Mouse (Mus musculus) heart, postnatal 0 days (tissue): ENCODE data around the gene Pten. TPM values are rescaled to one million over a fixed set of nuclear protein-coding genes. Genes with fewer than 3 reads are reported as not detected.

Experiments
- ATAC-seq: fragments of 200-750 bp; cut with Nextera tagmentation; 2 replicates; pipeline ENCODE4 v1.8.0; 2017; ENCODE audit warnings: low read depth, moderate number of reproducible peaks, moderate library complexity; ENCODE audit not compliant: insufficient read depth
- DNase-seq: peaks from one replicate; pipeline ENCODE4 v3.0.0-alpha.2; 2016; ENCODE audit warnings: low spot score
- H3K27ac ChIP-seq: fragments of 300-500 bp; sonication (generic); 2 replicates; pipeline ENCODE4 v1.5.1; 2014; ENCODE audit warnings: low read depth, mild to moderate bottlenecking
- H3K27me3 ChIP-seq: fragments of 300-500 bp; sonication (generic); 2 replicates; pipeline ENCODE4 v1.6.1; 2014; ENCODE audit warnings: low read length, mixed read lengths; ENCODE audit not compliant: control insufficient read depth, insufficient read depth
- H3K36me3 ChIP-seq: fragments of 300-500 bp; sonication (generic); replicated peaks from 2 replicates; pipeline ENCODE4 v1.6.1; 2014; ENCODE audit warnings: low read length, mixed read lengths; ENCODE audit not compliant: control insufficient read depth, insufficient read depth
- H3K4me1 ChIP-seq: fragments of 300-500 bp; sonication (generic); 2 replicates; pipeline ENCODE4 v1.6.1; 2014; ENCODE audit warnings: antibody characterized with exemption; ENCODE audit not compliant: control insufficient read depth, insufficient read depth
- H3K4me2 ChIP-seq: fragments of 300-500 bp; sonication (generic); 2 replicates; pipeline ENCODE4 v1.6.1; 2014; ENCODE audit warnings: low read depth, mild to moderate bottlenecking, low read length, moderate library complexity
- H3K4me3 ChIP-seq: fragments of 300-500 bp; sonication (generic); 2 replicates; pipeline ENCODE4 v1.5.1; 2014; ENCODE audit warnings: low read depth, low read length
- H3K9ac ChIP-seq: fragments of 300-500 bp; sonication (generic); replicated peaks from 2 replicates; pipeline ENCODE4 v1.6.1; 2014; ENCODE audit warnings: low read depth, low read length, mixed read lengths
- H3K9me3 ChIP-seq: fragments of 300-500 bp; sonication (generic); replicated peaks from 2 replicates; pipeline ENCODE4 v1.6.1; 2016; ENCODE audit warnings: low read length; ENCODE audit not compliant: control insufficient read depth
- CTCF ChIP-seq: IDR thresholded peaks from 2 replicates; pipeline ENCODE4 v1.5.1; 2016; ENCODE audit warnings: antibody characterized with exemption, control low read depth, low read depth
- EP300 ChIP-seq: IDR thresholded peaks from 2 replicates; pipeline ENCODE4 v1.6.1; 2016; ENCODE audit warnings: antibody characterized with exemption, low read depth
- WGBS: fragments of 180-500 bp; shearing (Covaris S2); extraction: QIAGEN DNeasy Blood & Tissue Kit; methylation state at CpG from one replicate; pipeline ENCODE4 v1.1.7; 2014; 5-methylcytosine and 5-hydroxymethylcytosine counted together
- polyA plus RNA-seq: library from polyadenylated mRNA; unstranded; fragments of >200 nt; fragmentation: Nextera tagmentation; extraction: Ambion mirVana; gene quantifications from 2 replicates; pipeline ENCODE4 v1.2.1, GENCODE M21; 2015
- total RNA-seq: library from RNA; depleted of rRNA; stranded (reverse); fragments of >200 nt; gene quantifications from 2 replicates; pipeline ENCODE4 v1.2.3, GENCODE M21; 2014; ENCODE audit warnings: low replicate concordance

Gene Pten
- total and polyA plus RNA-seq, 2 experiments from 2014 or later: 5.0 to 34.0 TPM

- Histone ChIP-seq H3K4me3 (no peak overlapping the region), H3K4me2 (no peak overlapping the region), H3K4me1 (no peaks in the 10 kb centered on the region), H3K9me3 (no peaks in the 10 kb centered on the region), H3K27me3 (no peaks in the 10 kb centered on the region), H3K27ac (peak overlapping the region; percentile 6; the same call in 1 of the 2 replicates), H3K36me3 (no peaks in the 10 kb centered on the region), H3K9ac (no peak overlapping the region)
- ATAC-seq (no peak), DNase-seq (no peak)
- WGBS: 88% methylated on average over 4 of the region's 4 CpGs
- TF ChIP-seq EP300 (no peak), CTCF (no peak)
Measured at GRCm38 (mm10) chr19:32740641-32741345, 16.5 kb upstream of the Pten start.

GRCm38 (mm10) chr19:32749425-32749824, 7.9 kb upstream of the Pten start:
- no peak overlapping the region for H3K4me3 ChIP-seq
- no peaks in the 10 kb centered on the region for H3K36me3 ChIP-seq
- DNase-seq: peak; percentile 32
- no peak overlapping the region for H3K27ac ChIP-seq
- WGBS: 28% methylated on average over 6 of the region's 6 CpGs
- H3K9ac ChIP-seq: no peak overlapping the region
- 0 out of 2 replicates have a peak, but pooled peaks cover 2% of the 10 kb centered on the region for H3K27me3 ChIP-seq
- H3K9me3 ChIP-seq: no peaks in the 10 kb centered on the region
- TF ChIP-seq CTCF: peak; percentile 51
- no peak for TF ChIP-seq EP300
- no peak for ATAC-seq
- no peaks in the 10 kb centered on the region for H3K4me1 ChIP-seq
- no peak overlapping the region for H3K4me2 ChIP-seq

- Histone ChIP-seq H3K9me3 (no peaks in the 10 kb centered on the region), H3K27me3 (0 out of 2 replicates have a peak, but pooled peaks cover 5% of the 10 kb centered on the region), H3K9ac (no peak overlapping the region), H3K4me2 (no peak overlapping the region), H3K4me1 (peaks cover 6% of the 10 kb centered on the region; the same call in 1 of the 2 replicates), H3K4me3 (no peak overlapping the region), H3K27ac (no peak overlapping the region), H3K36me3 (no peaks in the 10 kb centered on the region)
- WGBS: 86% methylated on average over 6 of the region's 6 CpGs
- no peak for ATAC-seq
- TF ChIP-seq CTCF (no peak), EP300 (no peak)
- no peak for DNase-seq
Measured at GRCm38 (mm10) chr19:32752357-32752756, 4.9 kb upstream of the Pten start.

GRCm38 (mm10) chr19:32753386-32753785, 3.9 kb upstream of the Pten start:
- TF ChIP-seq CTCF: no peak
- TF ChIP-seq EP300: no peak
- 82% methylated on average over 3 of the region's 3 CpGs for WGBS
- no peak for ATAC-seq

GRCm38 (mm10) chr19:32754188-32755000, 2.9 kb upstream of the Pten start:
- peaks cover 9% of the 10 kb centered on the region; the same call in 1 of the 2 replicates for H3K4me1 ChIP-seq
- H3K36me3 ChIP-seq: no peaks in the 10 kb centered on the region
- no peak for TF ChIP-seq CTCF
- TF ChIP-seq EP300: no peak
- 44% methylated on average over 15 of the region's 15 CpGs for WGBS
- ATAC-seq: no peak
- H3K4me3 ChIP-seq: no peak overlapping the region
- 0 out of 2 replicates have a peak, but pooled peaks cover 5% of the 10 kb centered on the region for H3K27me3 ChIP-seq
- no peak overlapping the region for H3K27ac ChIP-seq
- no peak overlapping the region; the same call in 1 of the 2 replicates for H3K4me2 ChIP-seq
- no peak for DNase-seq
- H3K9me3 ChIP-seq: no peaks in the 10 kb centered on the region
- H3K9ac ChIP-seq: no peak overlapping the region

More at GRCm38 (mm10) chr19:32753386-32753785, 3.9 kb upstream of the Pten start:
- peaks cover 6% of the 10 kb centered on the region; the same call in 1 of the 2 replicates for H3K4me1 ChIP-seq
- no peak overlapping the region for H3K9ac ChIP-seq
- no peak overlapping the region for H3K27ac ChIP-seq
- H3K36me3 ChIP-seq: no peaks in the 10 kb centered on the region
- H3K27me3 ChIP-seq: 0 out of 2 replicates have a peak, but pooled peaks cover 5% of the 10 kb centered on the region
- no peak overlapping the region for H3K4me3 ChIP-seq
- no peak for DNase-seq
- H3K9me3 ChIP-seq: no peaks in the 10 kb centered on the region
- H3K4me2 ChIP-seq: no peak overlapping the region
